Mouse (Mus musculus): ENCODE measurements around the gene Slc16a6.

Slc16a6 gene

GRCm38 (mm10) chr11:109416709-109417420 lies 56.5 kb downstream of the Slc16a6 start:
- no peak for DNase-seq (ENCODE audit: low read depth, low spot score)

- no peak for DNase-seq (ENCODE audit: low read depth, low spot score)
Measured at GRCm38 (mm10) chr11:109414802-109415201, 58.6 kb downstream of the Slc16a6 start.

- no peak for DNase-seq (ENCODE audit: low read depth, low spot score)
Measured at GRCm38 (mm10) chr11:109413617-109414016, 59.8 kb downstream of the Slc16a6 start, which contains the start of gene 9930022D16Rik. 9930022D16Rik (plus strand) TSS chr11:109413917.

- DNase-seq (ENCODE audit: low read depth, low spot score) = no peak
Measured at GRCm38 (mm10) chr11:109410197-109410980, 63.0 kb downstream of the Slc16a6 start.

- no peak for DNase-seq (ENCODE audit: low read depth, low spot score)
Measured at GRCm38 (mm10) chr11:109406431-109406830, 67.0 kb downstream of the Slc16a6 start.

All from retina, adult 2 months (tissue).